Mouse (Mus musculus) kidney, postnatal 25 days (tissue): ENCODE measurements around the gene Cry2.
A peak's percentile ranks its signal among the peaks of the same experiment; 100 is the strongest.
"Not testable (repeated sequence)": the region's sequence is repeated elsewhere in the genome, so short reads cannot be mapped to it uniquely, and the experiment has no call there.

Source experiments
- DNase-seq, 2 experiments: peaks; one replicate each; pipeline ENCODE4 v3.0.0; 2021; ENCODE audit warnings: mixed read lengths in 2 of 2

Cry2 gene

DNA sequence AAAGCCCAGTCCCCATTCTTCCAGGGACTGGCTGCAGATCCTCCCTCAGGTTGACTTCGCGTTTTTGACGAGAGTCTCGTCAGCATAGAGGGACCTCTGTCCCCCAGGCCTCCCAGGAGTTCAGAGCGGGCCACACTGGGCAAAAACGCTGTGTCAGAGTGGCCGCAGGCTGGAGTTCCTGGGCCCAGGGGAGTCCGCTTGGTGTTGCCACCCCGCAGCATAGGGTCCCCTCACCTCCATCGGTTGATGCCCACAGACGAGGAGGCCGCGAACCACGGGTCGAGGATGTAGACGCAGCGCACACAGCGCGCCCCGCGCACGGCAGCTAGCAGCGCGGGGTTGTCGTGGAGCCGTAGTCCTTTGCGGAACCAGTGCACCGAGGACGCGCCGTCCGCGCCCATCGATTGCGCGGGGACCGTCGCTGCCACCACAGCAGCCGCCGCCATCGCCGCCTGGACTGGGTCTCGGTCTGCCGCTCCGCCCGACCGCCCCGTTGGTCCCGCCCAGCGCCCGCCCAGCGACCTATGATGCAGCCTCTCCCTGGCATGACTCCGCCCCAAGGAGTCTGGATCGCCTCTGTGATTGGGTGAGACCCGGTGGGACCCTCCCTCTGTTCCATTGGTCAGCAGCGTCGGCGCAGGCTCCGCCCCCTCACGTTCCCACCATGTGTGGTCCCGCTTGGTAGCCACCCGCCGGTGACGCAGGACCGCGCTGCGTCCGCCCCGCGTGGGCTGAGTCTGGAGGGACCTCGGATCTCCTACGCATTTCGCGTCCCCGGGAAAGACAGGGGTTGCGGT, at the start of gene Cry2:
Cry2 (minus strand) TSS at position 466 of the 797 bp plus-strand sequence.
- peak; percentile 99 for DNase-seq

DNA sequence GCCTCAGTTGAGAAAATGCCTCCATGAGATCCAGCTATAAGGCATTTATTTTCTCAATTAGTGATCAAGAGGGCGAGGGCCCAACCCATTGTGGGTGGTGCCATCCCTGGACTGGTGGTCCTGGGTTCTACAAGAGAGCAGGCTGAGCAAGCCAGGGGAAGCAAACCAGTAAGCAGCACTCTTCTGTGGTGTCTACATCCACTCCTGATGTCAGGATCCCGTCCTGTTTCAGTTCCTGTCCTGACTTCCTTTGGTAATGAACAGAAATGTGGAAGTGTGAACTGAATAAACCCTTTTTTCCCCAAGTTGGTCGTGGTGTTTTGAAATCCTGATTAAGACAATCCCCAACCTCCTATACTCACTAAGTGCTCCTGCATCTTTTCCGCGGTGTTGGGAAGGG, 49.7 kb upstream of the Cry2 start:
- no peak for DNase-seq

DNA sequence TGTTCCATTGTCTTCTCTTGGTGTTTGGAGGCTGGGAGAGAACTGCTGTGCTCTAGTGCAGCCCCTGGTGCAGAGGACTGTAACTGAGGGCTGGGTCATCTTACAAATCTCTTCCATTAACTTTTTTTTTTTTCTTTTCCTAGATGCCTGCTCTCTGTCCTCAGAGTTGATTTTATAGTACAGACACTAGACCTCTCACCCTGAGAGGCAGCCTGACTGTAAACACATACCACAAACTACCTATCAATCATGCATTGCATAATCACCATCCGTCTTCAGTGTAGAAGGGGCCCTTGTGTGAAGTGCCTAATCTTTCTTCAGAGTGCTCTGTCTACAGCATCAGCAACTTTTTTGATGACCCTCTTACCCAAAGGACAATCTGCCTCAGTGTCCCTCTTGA, 48.7 kb upstream of the Cry2 start:
- no peak for DNase-seq

DNA sequence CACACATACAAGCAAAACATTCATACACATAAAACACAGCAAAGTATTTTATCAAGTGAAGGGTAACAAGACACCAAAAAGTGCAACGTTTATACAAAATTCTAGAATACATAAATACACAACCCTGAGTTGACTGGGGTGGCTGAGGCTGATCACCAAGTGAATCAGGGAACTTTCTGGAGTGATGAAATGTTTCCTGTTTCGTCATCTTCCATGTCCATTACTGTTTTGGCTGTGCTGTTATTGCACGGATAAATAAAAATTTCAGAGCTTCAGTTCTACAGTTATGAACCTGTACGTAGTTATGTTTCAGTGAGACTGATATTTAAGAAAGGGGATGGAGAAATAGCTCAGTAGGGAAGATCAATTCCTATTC, 44.5 kb upstream of the Cry2 start:
- no peak for DNase-seq

DNA sequence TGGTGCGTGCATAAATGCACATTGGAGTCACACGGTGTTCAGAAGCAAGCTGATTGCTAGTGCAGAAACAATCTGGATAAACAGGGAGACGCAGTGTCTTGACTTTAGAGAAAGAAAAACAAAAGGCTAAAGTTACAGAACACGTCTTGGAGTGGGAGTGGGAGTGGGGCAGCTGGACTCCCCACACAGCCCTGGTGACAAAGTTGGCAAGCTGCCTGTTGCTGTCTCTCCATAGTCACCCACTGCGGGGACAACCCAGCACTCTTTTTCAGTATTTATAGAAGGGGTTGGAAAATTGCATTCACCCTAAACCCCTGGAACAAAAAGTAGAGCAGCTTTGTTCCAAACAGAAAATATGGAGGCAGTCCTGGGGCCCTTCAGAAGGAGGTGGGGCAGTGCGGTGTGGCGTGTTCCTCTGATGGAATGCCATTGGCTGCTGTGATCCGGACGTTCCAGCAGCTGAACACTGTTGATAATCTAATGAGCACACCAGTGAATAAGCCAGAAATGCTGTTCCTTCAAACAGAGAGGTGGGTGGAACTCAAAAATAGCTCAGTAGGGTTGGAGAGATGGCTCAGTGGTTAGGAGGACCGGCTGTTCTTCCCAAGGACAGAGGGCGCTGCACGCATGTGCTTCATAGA, 43.9 kb upstream of the Cry2 start:
- DNase-seq = no peak

DNA sequence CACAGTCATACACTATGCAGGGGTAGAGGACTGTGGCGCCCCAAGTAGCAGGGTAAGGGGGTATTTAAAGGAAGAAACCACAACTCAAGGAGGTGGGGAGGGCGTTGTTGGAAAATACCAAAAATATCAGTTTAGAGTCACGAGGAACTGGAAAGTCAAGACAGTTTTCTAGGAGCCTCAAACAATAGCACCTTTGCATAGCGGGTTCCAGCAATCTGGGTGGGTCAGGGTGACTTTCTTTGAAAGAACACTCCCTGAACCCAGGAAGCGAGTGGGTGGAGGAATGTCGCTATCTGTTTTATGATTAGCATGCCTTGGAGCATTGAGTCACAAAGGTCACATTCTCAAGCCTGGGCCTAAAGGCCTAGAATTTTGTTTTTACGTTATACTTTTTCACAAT, 42.7 kb upstream of the Cry2 start:
- DNase-seq = not testable (repeated sequence)

DNA sequence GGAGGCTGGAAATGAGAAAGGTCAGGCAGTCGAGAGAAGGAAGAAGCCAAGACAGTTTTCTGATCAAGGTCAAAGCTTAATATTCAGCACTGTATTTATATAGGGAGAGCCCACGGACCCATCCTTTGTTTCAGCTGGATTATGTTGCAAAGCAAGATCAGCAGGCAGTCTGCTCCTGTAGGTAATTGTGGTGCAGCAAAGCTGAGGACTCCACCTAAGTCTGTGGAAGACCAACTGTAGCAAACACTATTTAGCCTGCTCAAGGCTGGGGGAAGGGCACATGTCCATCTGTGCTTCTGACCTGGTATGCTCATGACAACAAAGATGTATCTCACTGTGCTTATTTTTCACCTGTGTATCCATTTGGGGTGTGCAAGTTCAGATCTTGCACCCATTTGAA, 41.9 kb upstream of the Cry2 start:
- DNase-seq = no peak

DNA sequence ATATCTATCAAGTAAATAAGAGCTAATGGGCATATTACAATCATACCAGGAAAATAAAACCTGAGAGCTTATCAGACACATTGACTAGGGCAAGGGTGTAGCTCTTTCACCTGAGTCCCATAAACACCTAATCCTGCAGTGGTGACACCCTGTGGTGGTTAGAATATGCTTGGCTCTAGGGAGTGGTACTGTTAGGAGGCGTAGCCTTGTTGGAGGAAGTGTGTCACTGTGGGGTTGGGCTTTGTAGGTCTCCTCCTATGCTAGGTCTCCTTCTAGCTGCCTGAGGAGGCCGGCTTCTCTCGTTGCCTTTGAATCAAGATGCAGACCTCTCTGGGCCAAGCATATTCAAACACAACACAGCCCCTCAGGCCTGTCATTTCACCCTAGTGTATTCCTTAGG, 41.1 kb upstream of the Cry2 start:
- no peak for DNase-seq

DNA sequence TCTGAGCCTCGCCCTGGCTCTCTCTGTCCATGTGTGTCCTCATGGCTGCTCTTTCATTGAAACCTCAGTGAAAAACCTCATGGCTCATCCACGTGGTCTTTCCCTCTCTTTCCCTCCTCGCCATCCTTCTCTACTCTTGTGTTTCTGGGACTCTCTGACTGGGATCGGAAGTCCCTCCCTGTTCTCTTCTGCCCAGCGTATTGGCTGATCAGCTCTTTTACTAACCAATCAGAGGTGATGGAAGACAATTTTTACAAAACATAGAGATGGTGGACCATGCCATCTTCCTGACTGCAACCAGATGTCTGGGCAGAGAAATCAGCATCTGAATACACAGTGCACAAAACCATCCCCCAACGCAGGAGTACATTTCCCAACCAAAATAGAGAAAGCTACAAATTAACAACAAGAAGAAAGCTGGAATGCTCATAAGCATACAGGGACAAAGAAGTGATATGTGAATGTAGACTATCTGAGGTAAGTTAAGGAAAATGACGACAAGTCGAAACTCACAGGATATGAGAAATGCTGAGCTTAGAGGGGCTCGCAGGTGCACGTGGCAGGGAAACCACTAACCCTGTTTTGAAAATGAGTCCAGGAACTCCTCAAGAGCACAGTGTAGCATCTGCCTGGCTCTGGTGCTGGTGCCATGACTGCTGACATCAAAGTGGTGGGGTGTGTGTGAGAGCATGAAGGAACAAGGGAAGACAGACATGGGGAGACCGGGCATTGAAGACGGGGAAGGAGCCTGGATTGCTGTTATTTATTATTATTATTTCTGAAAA, 38.2 kb upstream of the Cry2 start:
- no peak for DNase-seq

DNA sequence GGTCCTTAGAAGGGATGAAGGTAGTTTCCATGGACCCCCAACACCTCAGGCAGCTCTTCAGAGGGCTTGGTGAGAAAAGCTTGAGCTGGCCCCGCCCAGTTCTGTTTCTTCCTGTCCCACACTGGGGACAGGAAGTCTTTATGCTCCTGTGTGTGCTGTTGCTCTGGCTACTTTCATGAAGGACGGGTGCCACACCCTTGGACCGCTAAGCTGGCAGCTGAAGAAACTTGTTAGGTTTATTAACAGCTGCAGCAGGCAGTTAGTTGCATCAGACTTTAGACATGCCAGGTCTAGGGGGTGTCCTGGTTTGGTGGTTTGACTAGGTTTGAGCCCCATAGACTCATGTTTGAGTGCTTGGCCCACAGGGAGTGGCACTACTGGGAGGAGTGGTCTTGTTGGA, 30.8 kb upstream of the Cry2 start:
- peak in 1 of 2 experiments; percentile 25 for DNase-seq

DNA sequence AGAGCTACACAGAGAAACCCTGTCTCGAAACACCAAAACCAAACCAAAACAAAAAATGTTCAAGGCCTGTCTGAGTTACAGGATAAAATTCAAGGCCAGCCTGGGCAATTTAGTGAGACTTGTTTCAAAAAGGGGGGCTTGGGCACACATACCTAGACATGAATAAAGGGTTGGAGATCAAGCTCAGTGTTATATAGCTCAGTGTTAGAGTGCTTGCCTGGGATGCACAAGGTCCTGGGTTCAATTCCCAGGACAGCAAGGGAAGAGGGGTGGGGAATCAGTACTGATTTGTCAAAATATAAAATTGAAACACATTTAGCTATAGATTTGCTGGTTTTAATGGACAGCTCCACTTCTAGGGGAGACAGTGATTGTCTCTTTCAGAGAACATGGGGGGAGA, 27.4 kb upstream of the Cry2 start:
- no peak for DNase-seq

DNA sequence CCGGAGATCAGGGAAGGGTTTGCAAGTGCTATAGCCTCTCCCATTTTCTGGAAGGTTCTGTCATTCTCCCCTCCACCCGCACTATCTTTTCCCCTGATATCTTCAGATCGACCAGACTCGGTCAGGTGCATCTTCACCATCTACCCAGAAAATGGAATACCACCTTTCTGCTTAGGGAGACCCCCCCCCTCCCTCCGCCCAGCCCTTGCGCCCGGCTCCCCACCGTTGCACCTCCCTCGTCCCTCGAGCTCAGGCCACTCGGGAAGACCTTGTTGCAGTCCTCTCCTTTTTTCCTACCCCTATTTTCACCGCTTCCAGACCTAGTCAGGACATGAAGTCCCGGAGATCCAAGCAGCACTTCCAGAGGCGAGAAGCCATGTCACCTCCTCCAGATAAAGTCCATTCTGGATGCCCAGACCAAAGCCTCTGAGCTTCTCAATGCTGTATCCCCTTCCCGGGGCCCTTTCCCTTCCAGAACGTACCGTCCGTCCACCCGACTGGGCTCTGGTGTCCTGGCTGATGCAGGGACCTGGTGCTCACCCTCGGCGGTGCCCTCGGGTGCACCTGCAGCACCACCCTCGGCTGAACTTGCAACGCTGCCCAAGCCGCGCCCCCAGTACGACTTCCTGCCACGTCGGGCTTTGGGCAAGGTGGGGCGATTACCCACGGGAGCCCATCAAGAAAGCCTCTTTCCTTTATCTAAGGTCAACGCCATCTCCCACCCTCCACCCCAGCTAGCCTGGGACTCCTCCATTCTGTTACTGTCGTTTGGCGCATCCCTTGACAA, 26.3 kb upstream of the Cry2 start, which contains the start of gene Slc35c1:
Slc35c1 (minus strand) TSS at position 618 of the 787 bp plus-strand sequence.
- peak; percentile 56 to 79 for DNase-seq

DNA sequence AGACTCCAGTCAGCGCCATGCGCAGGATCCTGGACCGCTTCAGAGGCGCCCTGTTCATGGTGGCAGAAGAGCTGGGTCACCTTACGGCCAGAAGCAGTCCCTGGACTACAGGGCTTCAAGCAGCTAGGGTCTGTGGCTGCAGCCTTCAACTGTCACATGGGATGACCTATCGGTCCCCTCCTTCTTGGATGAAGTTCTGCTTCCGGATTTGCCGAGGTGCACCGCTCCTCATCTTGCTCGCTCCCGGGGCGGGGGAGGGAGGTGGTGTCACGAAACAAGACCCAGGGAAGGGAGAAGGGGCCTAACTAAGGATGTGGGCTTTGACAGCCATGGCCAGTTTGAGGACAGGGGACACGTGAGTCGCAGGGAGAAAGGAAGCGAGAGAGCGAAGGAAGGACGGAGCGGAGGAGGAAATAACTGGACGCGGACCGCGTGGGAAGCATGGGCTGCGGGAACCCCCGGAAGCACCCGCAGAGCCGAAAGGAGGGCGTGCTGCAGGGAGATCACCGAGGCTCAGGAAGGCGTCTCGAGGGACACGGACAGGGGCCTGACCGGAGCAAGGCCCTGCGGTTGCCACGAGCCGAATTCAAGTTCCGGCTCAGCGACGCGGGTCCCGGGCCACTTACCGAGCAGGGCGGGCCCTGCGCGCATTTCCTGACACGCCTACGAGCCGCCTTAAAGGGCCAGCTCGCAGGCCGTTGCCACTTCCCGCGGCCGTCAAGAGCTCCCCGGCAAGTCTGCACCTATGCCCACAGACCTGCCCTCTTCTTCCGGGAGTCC, 25.5 kb upstream of the Cry2 start:
- DNase-seq = peak; percentile 86 to 94

DNA sequence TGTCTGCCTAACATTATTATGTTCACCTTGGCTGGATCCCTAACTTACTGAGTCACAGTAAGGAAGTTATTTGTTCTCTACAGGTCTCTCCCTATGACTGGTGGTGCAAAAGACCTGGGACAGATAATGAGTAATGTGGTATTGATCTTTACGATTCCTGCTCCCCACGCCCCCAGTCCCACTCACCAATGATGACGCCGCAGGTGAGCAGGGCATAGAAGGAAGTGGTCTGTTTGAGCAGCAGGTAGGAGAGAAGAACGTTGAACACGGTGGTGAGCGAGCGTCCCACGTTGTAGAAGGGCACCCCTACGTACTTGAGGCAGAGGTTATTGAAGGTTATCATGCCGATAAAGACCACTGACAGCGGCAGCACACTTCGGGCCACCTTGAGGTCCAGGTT, 24.6 kb upstream of the Cry2 start:
- no peak for DNase-seq

DNA sequence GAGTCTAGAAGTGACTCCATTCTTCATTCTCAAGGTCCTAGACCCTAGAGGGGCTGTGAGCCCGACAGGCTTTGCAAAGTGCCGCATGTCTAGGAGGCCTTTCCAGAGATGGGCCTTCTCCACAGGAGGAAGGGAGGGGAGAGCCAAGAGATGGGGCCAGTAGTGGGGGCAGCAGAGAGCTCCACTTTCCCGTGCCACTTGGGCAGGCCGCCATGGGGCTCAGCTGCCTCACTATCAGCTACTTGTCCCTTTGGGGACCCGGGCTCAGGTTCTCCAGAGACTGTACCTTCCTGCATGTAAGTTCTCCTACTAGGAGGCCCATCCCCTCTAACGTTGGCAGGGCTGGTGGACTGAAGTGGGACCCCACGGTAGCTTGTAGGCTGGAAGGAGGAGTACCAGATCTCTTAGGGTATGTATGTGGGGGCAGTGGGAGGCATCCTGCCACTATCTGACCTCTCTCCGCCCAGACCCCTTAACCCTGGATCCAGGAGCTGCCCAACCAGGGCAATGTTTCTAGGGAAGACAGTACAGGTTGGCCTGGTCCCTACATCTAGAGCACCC, 23.2 kb upstream of the Cry2 start:
- DNase-seq = peak; percentile 5 to 40

DNA sequence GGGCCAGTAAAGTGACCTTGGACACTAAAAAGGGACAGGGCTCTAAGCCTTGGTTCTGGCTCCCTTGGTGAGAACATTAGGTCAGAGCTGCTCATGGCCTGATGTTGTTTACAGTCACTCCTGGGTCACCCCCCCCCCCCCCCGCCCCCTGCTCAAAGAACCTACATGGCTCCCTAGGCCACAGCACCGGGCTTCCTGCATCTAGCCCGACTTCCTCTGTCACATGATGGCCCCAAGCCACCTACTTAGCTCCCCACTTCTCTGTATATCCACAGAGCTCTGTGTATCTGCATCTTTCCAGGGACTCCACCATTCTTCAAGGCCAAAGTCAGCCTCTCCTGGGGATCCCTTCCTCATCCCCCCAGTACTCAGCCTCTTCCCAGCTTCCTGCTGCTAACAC, 21.9 kb upstream of the Cry2 start:
- peak in 1 of 2 experiments; percentile 37 for DNase-seq

DNA sequence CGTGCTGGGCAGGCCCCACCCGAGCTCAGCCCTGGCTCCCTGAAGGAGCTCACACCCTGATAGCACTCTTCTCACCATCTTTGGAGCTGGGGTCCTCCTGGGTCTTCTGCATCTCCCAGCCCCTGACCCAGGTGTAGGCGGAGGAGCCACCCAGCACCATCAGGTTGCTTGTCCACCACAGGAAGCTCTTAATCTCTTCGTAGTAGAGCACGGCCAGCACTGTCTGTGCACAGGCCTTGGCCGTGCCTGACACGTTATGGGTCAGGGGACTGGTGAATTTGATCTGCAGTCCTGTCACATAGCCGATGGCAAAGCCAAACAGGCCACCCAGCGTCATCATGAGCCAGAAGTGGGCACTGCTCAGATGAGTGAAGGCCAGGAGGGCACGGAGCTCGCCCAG, 20.3 kb upstream of the Cry2 start:
- peak in 1 of 2 experiments; percentile 26 for DNase-seq

DNA sequence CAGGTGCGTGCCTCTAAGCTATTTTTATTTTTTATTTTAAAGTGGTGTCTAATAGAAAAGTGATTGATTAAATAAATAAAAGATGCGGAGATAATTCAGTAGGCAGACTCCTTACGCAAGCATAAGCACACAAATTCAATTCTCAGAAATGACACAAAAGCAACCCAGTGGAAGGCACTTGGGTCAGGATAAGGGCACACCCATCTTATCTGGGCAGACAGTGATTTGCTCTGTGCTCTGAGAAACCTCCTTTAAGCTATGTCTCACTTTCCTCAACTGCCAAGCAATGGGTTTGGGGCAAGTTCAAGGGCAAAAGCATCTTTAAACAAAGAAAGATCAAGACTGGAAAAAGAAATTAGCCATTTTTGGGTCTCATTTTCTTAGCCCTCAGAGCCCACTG, 17.3 kb upstream of the Cry2 start:
- no peak for DNase-seq

DNA sequence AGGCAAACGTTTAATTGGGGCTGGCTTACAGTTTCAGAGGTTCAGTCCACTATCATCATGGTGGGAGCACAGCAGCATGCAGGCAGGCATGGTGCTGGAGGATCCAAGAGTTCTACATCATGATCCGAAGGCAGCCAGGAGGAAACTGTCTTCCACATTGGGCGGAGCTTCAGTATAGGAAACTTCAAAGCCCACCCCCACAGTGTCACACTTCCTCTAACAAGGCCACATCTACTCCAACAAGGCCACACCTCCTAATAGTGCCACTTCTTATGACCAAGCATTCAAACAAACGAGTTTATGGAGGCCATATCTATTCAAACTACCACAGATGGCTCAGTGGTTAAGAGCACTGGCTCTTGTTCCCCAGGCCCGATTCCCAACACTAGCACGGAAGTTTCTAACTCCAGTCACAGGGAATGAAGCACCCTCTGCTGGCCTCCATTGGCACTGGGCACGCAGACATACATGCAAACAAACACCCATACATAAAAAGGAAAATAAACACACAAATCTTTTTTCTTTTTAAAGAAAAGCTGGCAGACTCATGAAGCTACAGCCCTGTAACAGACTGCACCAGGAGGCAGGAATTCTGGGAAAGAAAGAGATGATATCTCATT, 13.4 kb upstream of the Cry2 start:
- DNase-seq = peak in 1 of 2 experiments; percentile 33

DNA sequence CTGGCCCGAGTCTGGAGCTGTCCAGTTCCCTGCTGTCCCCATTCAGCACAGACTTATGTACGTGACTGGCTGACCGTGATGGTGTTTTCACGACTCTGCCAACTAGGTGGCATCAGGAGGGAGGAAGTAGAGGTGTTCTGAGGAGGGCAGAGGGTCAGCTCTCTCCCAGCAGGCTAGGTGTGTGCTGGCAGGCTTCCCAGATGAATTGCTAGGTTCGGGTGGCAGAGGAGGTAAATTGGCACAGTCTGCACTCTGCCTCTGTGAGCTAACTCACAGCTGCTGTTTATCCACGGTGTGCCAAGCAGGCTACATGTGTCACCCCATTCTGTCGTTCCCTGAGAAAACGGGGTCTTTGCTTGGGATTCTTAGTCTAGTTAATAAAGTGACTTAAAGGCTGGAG, 12.8 kb upstream of the Cry2 start:
- peak; percentile 76 to 87 for DNase-seq

DNA sequence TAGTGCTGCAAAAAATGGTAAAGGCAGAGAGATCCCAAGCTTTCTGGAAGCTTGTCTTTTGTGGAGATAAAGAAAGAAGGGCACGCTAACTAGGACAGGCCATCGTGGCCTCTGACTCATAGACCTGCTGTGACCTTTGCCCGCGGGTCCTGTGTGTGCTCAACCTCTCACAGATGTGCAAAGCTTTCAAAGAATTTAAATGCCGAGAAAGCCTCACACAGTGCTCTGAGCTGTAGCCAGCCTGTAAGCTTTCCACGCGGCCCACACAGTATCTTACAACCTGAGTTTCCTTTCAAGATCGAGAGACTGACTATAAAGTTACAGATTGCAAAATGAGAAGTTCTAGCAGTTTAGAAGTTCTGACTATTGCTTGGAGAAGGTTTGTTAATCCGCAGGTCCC, 12.0 kb upstream of the Cry2 start:
- DNase-seq = peak in 1 of 2 experiments; percentile 32
